Mouse (Mus musculus) myocyte (in vitro differentiated cells): ENCODE results near the gene Tspan9.

Source experiments
- E2F4 ChIP-seq: IDR thresholded peaks from one replicate; pipeline ENCODE4 v1.6.1; 2011; ENCODE audit warnings: mild to moderate bottlenecking, control low read depth, moderate library complexity; ENCODE audit not compliant: insufficient read depth
- MYOG ChIP-seq, 3 experiments: IDR thresholded peaks; one replicate each; pipeline ENCODE4 v1.6.1; 2011; ENCODE audit warnings: control low read depth in 2 of 3, low read depth in 2 of 3, mild to moderate bottlenecking in 2 of 3; ENCODE audit not compliant: insufficient read length in 2 of 3, control insufficient read depth in 1 of 3, insufficient read depth in 1 of 3
- POLR2A ChIP-seq: IDR thresholded peaks from one replicate; pipeline ENCODE4 v1.6.1; 2011; ENCODE audit warnings: low read depth, mild to moderate bottlenecking, control low read depth, moderate library complexity; ENCODE audit not compliant: insufficient read length
- REST ChIP-seq: IDR thresholded peaks from one replicate; pipeline ENCODE4 v1.6.1; 2011; ENCODE audit warnings: mild to moderate bottlenecking, control low read depth, moderate library complexity; ENCODE audit not compliant: insufficient read depth, insufficient read length
- TCF12 ChIP-seq: IDR thresholded peaks from one replicate; pipeline ENCODE4 v1.6.1; 2011; ENCODE audit warnings: mild to moderate bottlenecking, control low read depth; ENCODE audit not compliant: poor library complexity, insufficient read depth, severe bottlenecking
- TCF3 ChIP-seq: IDR thresholded peaks from one replicate; pipeline ENCODE4 v1.6.1; 2011; ENCODE audit warnings: low read depth, control low read depth; ENCODE audit not compliant: insufficient read length

- TF ChIP-seq E2F4 (no peak), POLR2A (no peak), REST (no peak), TCF12 (no peak), TCF3 (no peak), MYOG (IDR thresholded peaks at IDR 0.05; ENCODE audit: control insufficient read depth in 1 of 3, insufficient read depth in 1 of 3, insufficient read length in 2 of 3, low read depth in 2 of 3) (peak in 1 of 3 experiments; percentile 20)
Measured at GRCm38 (mm10) chr6:127974000-127974399, 169.4 kb downstream of the Tspan9 start.
